ENCODE assay signal across 11 mouse cellular contexts in the genomic region with DNA sequence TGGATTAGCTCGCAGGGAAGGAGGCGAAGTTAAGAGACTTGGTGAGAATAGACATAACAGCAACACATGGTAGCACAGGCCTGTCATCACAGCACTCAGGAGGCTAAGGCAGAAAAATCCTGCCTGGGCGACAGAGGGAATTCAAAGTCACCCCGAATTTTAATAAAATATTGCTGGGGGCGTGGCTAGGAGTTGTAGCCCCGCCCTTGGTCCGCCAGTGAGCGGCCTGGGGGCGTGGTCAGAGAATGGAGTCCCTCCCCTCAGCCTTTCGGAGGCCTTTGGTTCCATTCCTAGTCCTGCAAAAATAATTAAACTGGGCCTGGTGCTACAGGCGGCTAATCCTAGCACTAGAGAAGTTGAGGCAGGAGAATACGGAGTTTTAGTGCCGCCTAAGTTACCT. TPM values are rescaled to one million over a fixed set of nuclear protein-coding genes. Genes with fewer than 3 reads are reported as not detected.
DNase-seq lines count a peak whose midpoint lies in the region; ATAC-seq and TF ChIP-seq lines count a peak whose summit lies in the region.
"Had no signal": no experiment of that assay in that cellular context is flagged by ENCODE, and none has a peak within 500 bp of the region (broad histone marks: within the 10 kb centered on the region; RNA-seq: fewer than 3 reads in every experiment).

No protein-coding gene starts in this region.

- peak overlapping the region; percentile 47 for H3K4me2 ChIP-seq in kidney, embryonic 15.5 days

- no peak for ATAC-seq in kidney, embryonic 15.5 days (replicated peaks; ENCODE audit: low FRiP score)

- H3K36me3 ChIP-seq in kidney, embryonic 15.5 days, result no peaks in the 10 kb centered on the region
- 0 out of 2 replicates have a peak, but pooled peaks cover 4% of the 10 kb centered on the region for H3K36me3 ChIP-seq in E14TG2a.4 (ENCODE audit: insufficient read depth, low read length)

- no peak overlapping the region for H3K4me3 ChIP-seq in kidney, embryonic 15.5 days (replicated peaks)
- H3K4me3 ChIP-seq in E14TG2a.4 (replicated peaks; ENCODE audit: low read length), result peak overlapping the region; percentile 74

- H3K27me3 ChIP-seq in kidney, embryonic 15.5 days, result peaks cover 35% of the 10 kb centered on the region
- peaks cover 12% of the 10 kb centered on the region for H3K27me3 ChIP-seq in E14TG2a.4 (ENCODE audit: insufficient read depth, low read length)

- no peak for DNase-seq in kidney, adult 9 months
- DNase-seq in c-Kit-positive CD71-positive TER-119-negative erythroid progenitor cells, embryonic 14.5 days (ENCODE audit: low read depth), result peak; percentile 69
- peak; percentile 87 for DNase-seq in liver
- no peak for DNase-seq in cerebellum, adult 9-11 months
- DNase-seq in layer of hippocampus, postnatal 25 days (ENCODE audit: extremely low spot score in 1 of 2, low spot score in 1 of 2), result no peak
- DNase-seq in left cerebral cortex, adult 18-20 months (ENCODE audit: low spot score in 2 of 2), result no peak

- no peak overlapping the region for H3K9ac ChIP-seq in kidney, embryonic 15.5 days

- no peak overlapping the region for H3K27ac ChIP-seq in kidney, embryonic 15.5 days

- H3K4me1 ChIP-seq in kidney, embryonic 15.5 days, result peaks cover 36% of the 10 kb centered on the region
- peaks cover 62% of the 10 kb centered on the region for H3K4me1 ChIP-seq in E14TG2a.4 (replicated peaks; ENCODE audit: low read depth, low read length)

- no peaks in the 10 kb centered on the region for H3K9me3 ChIP-seq in kidney, embryonic 15.5 days (replicated peaks)
- H3K9me3 ChIP-seq in E14TG2a.4 (ENCODE audit: low read length), result no peaks in the 10 kb centered on the region

- 9% methylated on average over 13 of the region's 13 CpGs for WGBS in kidney, embryonic 15.5 days

- no peak for TF ChIP-seq CTCF in E14TG2a.4 (conservative IDR thresholded peaks at IDR 0.05; ENCODE audit: low read length)

RNA-seq across cellular contexts. Expression of a gene that starts 3.2 kb away (rescaled TPM):
- polyA plus RNA-seq in kidney, embryonic 15.5 days (2015; fragmentation: Nextera tagmentation; extraction: Ambion mirVana), result 0.23 TPM in 2 replicates
- total RNA-seq in layer of hippocampus, postnatal 25 days (2021), result under 1 TPM; 0.19 to 0.47 TPM
- total RNA-seq in left cerebral cortex, adult 18-20 months (2021), result under 1 TPM; 0.12 to 0.21 TPM
- polyA plus RNA-seq: heart, postnatal 0 days had no signal

RNA-seq across cellular contexts. Expression of a gene that starts 25.6 kb away (rescaled TPM):
- polyA plus RNA-seq in kidney, embryonic 15.5 days (2015; fragmentation: Nextera tagmentation; extraction: Ambion mirVana), result 23.9 and 29.5 TPM in 2 replicates
- total RNA-seq in layer of hippocampus, postnatal 25 days (2021), result 10 to 100 TPM; 45.2 to 54.6 TPM
- 10 to 100 TPM; 41.4 to 42.3 TPM for total RNA-seq in left cerebral cortex, adult 18-20 months (2021)

RNA-seq across cellular contexts. Expression of a gene that starts 41.1 kb away (rescaled TPM):
- not detected in 2 replicates for polyA plus RNA-seq in kidney, embryonic 15.5 days (2015; fragmentation: Nextera tagmentation; extraction: Ambion mirVana)
- not detected for total RNA-seq in layer of hippocampus, postnatal 25 days (2021)
- not detected for total RNA-seq in left cerebral cortex, adult 18-20 months (2021)
- total RNA-seq: neutrophil, adult 5-6 weeks had no signal
- polyA plus RNA-seq: cortical plate, adult 2 months; heart, postnatal 0 days had no signal

RNA-seq across cellular contexts. Expression of a gene that starts 41.4 kb away (rescaled TPM):
- 9.9 and 11.2 TPM in 2 replicates for polyA plus RNA-seq in kidney, embryonic 15.5 days (2015; fragmentation: Nextera tagmentation; extraction: Ambion mirVana)
- total RNA-seq in layer of hippocampus, postnatal 25 days (2021), result 10 to 100 TPM; 57.3 to 57.6 TPM
- 10 to 100 TPM; 54.8 to 68.7 TPM for total RNA-seq in left cerebral cortex, adult 18-20 months (2021)

RNA-seq across cellular contexts. Expression of a gene that starts 54.4 kb away (rescaled TPM):
- 93.5 and 95.4 TPM in 2 replicates for polyA plus RNA-seq in kidney, embryonic 15.5 days (2015; fragmentation: Nextera tagmentation; extraction: Ambion mirVana)
- 100 to 1,000 TPM; 184 to 192 TPM for total RNA-seq in layer of hippocampus, postnatal 25 days (2021)
- total RNA-seq in left cerebral cortex, adult 18-20 months (2021), result 100 to 1,000 TPM; 179 to 185 TPM

Comparison
In these comparisons a context has a peak if more than half of its experiments do, and no peak if none do; other contexts are left out.
1. DNase-seq: peak in c-Kit-positive CD71-positive TER-119-negative erythroid progenitor cells, embryonic 14.5 days (single experiment) and liver (single experiment); none in kidney, adult 9 months (single experiment), cerebellum, adult 9-11 months (single experiment), layer of hippocampus, postnatal 25 days (0 of 2) and left cerebral cortex, adult 18-20 months (0 of 2).